Mouse (Mus musculus) layer of hippocampus, adult 8-10 months (tissue): Measurements from ENCODE around the gene Commd9. TPM values are rescaled to one million over a fixed set of nuclear protein-coding genes. Genes with fewer than 3 reads are reported as not detected.
A peak's percentile ranks its signal among the peaks of the same experiment; 100 is the strongest.

Experiments used
- DNase-seq, 2 experiments: peaks; one replicate each; pipeline ENCODE4 v3.0.0; 2022; ENCODE audit warnings: low spot score in 2 of 2
- total RNA-seq, 4 experiments: library from RNA; stranded (reverse); gene quantifications; 2 replicates each; pipeline ENCODE4 v1.2.4; 2022

Commd9 gene
- total RNA-seq: 10 to 100 TPM; 34.3 to 44.6 (median 36.6) TPM

- DNase-seq: peak; percentile 94
Measured at GRCm38 (mm10) chr2:101885768-101886438, at the start of gene Commd9. Gene Commd9 (plus strand): TSS chr2:101886247.

- no peak for DNase-seq
Measured at GRCm38 (mm10) chr2:101842756-101843155, 43.3 kb upstream of the Commd9 start.

- DNase-seq: no peak
Measured at GRCm38 (mm10) chr2:101854792-101855191, 31.3 kb upstream of the Commd9 start.

GRCm38 (mm10) chr2:101856174-101856573 lies 29.9 kb upstream of the Commd9 start:
- DNase-seq: no peak

GRCm38 (mm10) chr2:101860920-101861485 lies 25.0 kb upstream of the Commd9 start:
- DNase-seq: no peak

- DNase-seq: no peak
Measured at GRCm38 (mm10) chr2:101862219-101863123, 23.6 kb upstream of the Commd9 start.

- DNase-seq: no peak
Measured at GRCm38 (mm10) chr2:101868683-101869082, 17.4 kb upstream of the Commd9 start.

GRCm38 (mm10) chr2:101871179-101871578 lies 14.9 kb upstream of the Commd9 start:
- no peak for DNase-seq

- no peak for DNase-seq
Measured at GRCm38 (mm10) chr2:101881471-101882162, 4.4 kb upstream of the Commd9 start.

GRCm38 (mm10) chr2:101882998-101883397 lies 3.0 kb upstream of the Commd9 start, which contains the start of gene Prr5l:
Gene Prr5l (minus strand): TSS chr2:101883027.
- peak; percentile 35 to 49 for DNase-seq

GRCm38 (mm10) chr2:101884286-101884685 lies 1.8 kb upstream of the Commd9 start:
- DNase-seq: no peak

- no peak for DNase-seq
Measured at GRCm38 (mm10) chr2:101888886-101889285, 2.8 kb downstream of the Commd9 start.

GRCm38 (mm10) chr2:101891143-101891542 lies 5.1 kb downstream of the Commd9 start:
- no peak for DNase-seq

GRCm38 (mm10) chr2:101894126-101894525 lies 8.1 kb downstream of the Commd9 start:
- no peak for DNase-seq

- no peak for DNase-seq
Measured at GRCm38 (mm10) chr2:101896425-101897204, 10.6 kb downstream of the Commd9 start.

GRCm38 (mm10) chr2:101902196-101902595 lies 16.1 kb downstream of the Commd9 start:
- no peak for DNase-seq

GRCm38 (mm10) chr2:101905534-101906378 lies 19.7 kb downstream of the Commd9 start:
- DNase-seq: peak; percentile 67 to 90

GRCm38 (mm10) chr2:101906379-101906690 lies 20.3 kb downstream of the Commd9 start:
- DNase-seq: no peak

GRCm38 (mm10) chr2:101907386-101908022 lies 21.5 kb downstream of the Commd9 start:
- DNase-seq: no peak
